Mouse (Mus musculus) lung, postnatal 10 days (tissue): ENCODE data around the gene Nfatc2.

Source experiments
- DNase-seq: peaks from one replicate; pipeline ENCODE4 v3.0.0; 2021

Gene Nfatc2

GRCm38 (mm10) chr2:168428375-168428901, 173.0 kb downstream of the Nfatc2 start:
- DNase-seq = no peak
